Mouse (Mus musculus) megakaryocyte, embryonic 14.5 days (primary cell): ENCODE measurements around the gene Ppm1h.

Experiments
- FLI1 ChIP-seq: IDR thresholded peaks from 2 replicates; pipeline ENCODE4 v1.6.1; 2012; ENCODE audit warnings: low read length, inconsistent platforms, mixed read lengths
- GATA1 ChIP-seq: IDR thresholded peaks from 3 replicates; pipeline ENCODE4 v1.6.1; 2012; ENCODE audit warnings: mixed read lengths, low read length, inconsistent platforms, borderline replicate concordance

DNA sequence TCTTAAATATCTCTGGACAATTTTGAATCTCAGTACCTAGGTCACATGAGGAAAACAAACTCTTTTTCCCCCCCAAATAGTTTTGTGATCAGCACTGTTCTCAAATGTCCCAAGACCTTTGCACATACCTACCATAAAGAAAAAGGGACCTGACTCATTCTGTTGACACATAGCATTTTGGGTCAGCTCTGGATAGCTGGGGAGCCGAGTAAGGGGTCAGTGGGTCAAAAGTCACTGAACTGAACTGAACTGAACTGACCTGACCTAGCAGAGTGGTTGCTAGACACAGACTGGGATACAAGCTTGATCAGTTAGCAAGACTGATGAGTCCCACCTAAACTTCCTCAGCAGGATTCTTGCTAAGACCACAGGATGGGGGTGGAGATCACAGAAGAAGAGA, 6.7 kb downstream of the Ppm1h start:
- TF ChIP-seq GATA1 (no peak), FLI1 (no peak)
